Mouse (Mus musculus) embryonic fibroblast, embryonic 13.5 days (primary cell): ENCODE results near the gene Ears2.

Source experiments
- CTCF ChIP-seq: IDR thresholded peaks from 2 replicates; pipeline ENCODE4 v1.5.1; 2011; ENCODE audit warnings: mild to moderate bottlenecking, control low read depth, low read length, moderate library complexity, borderline replicate concordance; ENCODE audit not compliant: insufficient read depth
- POLR2A ChIP-seq: IDR thresholded peaks from 2 replicates; pipeline ENCODE4 v1.6.1; 2011; ENCODE audit warnings: low read depth, mild to moderate bottlenecking, control low read depth, low read length, moderate library complexity

- TF ChIP-seq CTCF (no peak), POLR2A (no peak)
These were observed 10.4 kb downstream of the Ears2 start for GRCm38 (mm10) chr7:122056633-122057032.
